In the genomic region with DNA sequence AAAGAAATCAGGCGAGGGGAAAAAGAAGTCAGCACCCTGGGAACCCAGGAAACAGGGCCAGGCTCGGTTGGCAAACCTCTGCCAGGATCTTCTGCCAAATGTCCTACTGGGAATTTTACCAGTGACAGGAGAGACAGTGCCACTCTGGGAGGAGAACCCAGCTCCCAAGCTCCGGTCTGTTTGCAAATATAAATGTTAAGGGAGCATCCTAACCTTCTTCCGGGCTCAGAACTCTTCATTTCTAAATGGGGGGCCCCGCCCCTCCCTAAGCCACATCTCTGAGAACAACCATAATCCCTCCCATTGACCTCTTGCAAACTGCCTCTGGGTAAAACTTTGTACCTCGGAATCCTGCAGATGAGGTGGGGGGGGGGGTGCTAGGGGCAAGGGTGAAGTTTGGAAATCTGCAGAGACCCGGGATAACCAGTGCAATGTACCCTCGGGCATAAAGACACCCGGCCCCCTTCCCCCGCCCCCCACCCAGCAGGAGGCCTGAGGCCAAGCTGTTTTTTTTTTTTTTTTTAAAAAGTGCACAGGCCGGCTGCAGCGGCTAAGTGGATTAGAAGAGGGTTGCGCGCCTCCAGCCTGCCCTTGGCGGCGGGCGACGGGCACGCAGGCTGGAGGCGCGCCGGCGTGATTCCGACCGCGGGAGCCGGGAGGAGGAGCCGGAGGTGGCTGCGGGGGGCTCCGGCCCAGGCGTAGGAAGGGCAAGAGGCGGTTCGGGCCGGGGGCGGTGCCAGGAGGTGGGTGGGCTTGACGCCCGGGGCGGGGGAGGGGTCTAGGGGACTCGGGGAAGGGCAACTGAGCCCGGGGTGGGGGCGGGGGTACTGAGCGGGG, we compare ENCODE assay signal across 8 mouse cellular contexts. TPM values are rescaled to one million over a fixed set of nuclear protein-coding genes. Genes with fewer than 3 reads are reported as not detected.
A peak's percentile ranks its signal among the peaks of the same experiment; 100 is the strongest.
DNase-seq lines count a peak whose midpoint lies in the region; ATAC-seq and TF ChIP-seq lines count a peak whose summit lies in the region.

No protein-coding gene starts in this region.

- 0 out of 2 replicates have a peak, but pooled peaks have one; percentile 21 for TF ChIP-seq CTCF in bone marrow macrophage, adult 2 months (IDR thresholded peaks at IDR 0.05; ENCODE audit: low read depth, low read length)

- H3K9me3 ChIP-seq in erythroblast, embryonic 14.5 days (ENCODE audit: control insufficient read depth, low read length), result no peaks in the 10 kb centered on the region; the same call in 1 of the 2 replicates
- no peaks in the 10 kb centered on the region for H3K9me3 ChIP-seq in heart, embryonic 14.5 days (ENCODE audit: control insufficient read depth, low read length)
- H3K9me3 ChIP-seq in liver, embryonic 15.5 days (replicated peaks), result no peaks in the 10 kb centered on the region
- H3K9me3 ChIP-seq in neural tube, embryonic 11.5 days (ENCODE audit: control insufficient read depth, low read length), result no peaks in the 10 kb centered on the region
- no peaks in the 10 kb centered on the region for H3K9me3 ChIP-seq in stomach, embryonic 15.5 days

- no peak for TF ChIP-seq POLR2A in bone marrow macrophage, adult 2 months (IDR thresholded peaks at IDR 0.05; ENCODE audit: borderline replicate concordance, low read depth, low read length)

- peak overlapping the region; percentile 95 for H3K4me3 ChIP-seq in bone marrow macrophage, adult 2 months (ENCODE audit: insufficient read depth, low read length)
- H3K4me3 ChIP-seq in erythroblast, embryonic 14.5 days (replicated peaks), result peak overlapping the region; percentile 82
- peak overlapping the region; percentile 65 to 75 for H3K4me3 ChIP-seq in heart, embryonic 14.5 days (ENCODE audit: control insufficient read depth in 1 of 2, insufficient read depth in 1 of 2, low read depth in 1 of 2, low read length in 2 of 2)
- peak overlapping the region; percentile 79 for H3K4me3 ChIP-seq in liver, embryonic 15.5 days (replicated peaks)
- peak overlapping the region; percentile 62 for H3K4me3 ChIP-seq in neural tube, embryonic 11.5 days (ENCODE audit: low read depth, low read length)
- peak overlapping the region; percentile 80 for H3K4me3 ChIP-seq in stomach, embryonic 15.5 days (replicated peaks)

- H3K27me3 ChIP-seq in erythroblast, embryonic 14.5 days (ENCODE audit: control insufficient read depth), result peaks cover 43% of the 10 kb centered on the region
- H3K27me3 ChIP-seq in heart, embryonic 14.5 days (ENCODE audit: control insufficient read depth, insufficient read depth, low read length), result no peaks in the 10 kb centered on the region; the same call in 1 of the 2 replicates
- peaks cover 40% of the 10 kb centered on the region for H3K27me3 ChIP-seq in liver, embryonic 15.5 days
- H3K27me3 ChIP-seq in neural tube, embryonic 11.5 days (ENCODE audit: control insufficient read depth, insufficient read depth, low read length), result peaks cover 27% of the 10 kb centered on the region
- H3K27me3 ChIP-seq in stomach, embryonic 15.5 days (replicated peaks), result no peaks in the 10 kb centered on the region

- DNase-seq in CD4-positive, CD25-positive, alpha-beta regulatory T cell, adult 2 months (ENCODE audit: low read depth, low spot score), result peak; percentile 88
- peak; percentile 92 for DNase-seq in kidney, postnatal 10 days
- peak; percentile 90 for DNase-seq in neural tube, embryonic 11.5 days (ENCODE audit: low spot score)

- peaks cover 32% of the 10 kb centered on the region for H3K4me1 ChIP-seq in bone marrow macrophage, adult 2 months (ENCODE audit: control insufficient read depth, insufficient read depth, low read length)
- peaks cover 52% of the 10 kb centered on the region for H3K4me1 ChIP-seq in erythroblast, embryonic 14.5 days (ENCODE audit: control insufficient read depth)
- H3K4me1 ChIP-seq in heart, embryonic 14.5 days (ENCODE audit: control insufficient read depth in 2 of 2, insufficient read depth in 2 of 2, low read length in 2 of 2), result peaks cover 2 to 10% of the 10 kb centered on the region in 2 experiments; a peak in 3 of 4 replicates
- peaks cover 51% of the 10 kb centered on the region for H3K4me1 ChIP-seq in liver, embryonic 15.5 days (replicated peaks)
- H3K4me1 ChIP-seq in neural tube, embryonic 11.5 days (ENCODE audit: control insufficient read depth, insufficient read depth, low read length), result peaks cover 18% of the 10 kb centered on the region
- H3K4me1 ChIP-seq in stomach, embryonic 15.5 days, result peaks cover 36% of the 10 kb centered on the region

- peak overlapping the region; percentile 84 for H3K27ac ChIP-seq in bone marrow macrophage, adult 2 months (ENCODE audit: insufficient read depth, low read depth, low read length)
- peak overlapping the region in 1 of 2 experiments; percentile 45; a peak in 1 of 4 replicates for H3K27ac ChIP-seq in heart, embryonic 14.5 days (replicated peaks in 1 of 2; ENCODE audit: control insufficient read depth in 1 of 2, insufficient read depth in 1 of 2, low read depth in 2 of 2, low read length in 2 of 2)
- peak overlapping the region; percentile 72 for H3K27ac ChIP-seq in liver, embryonic 15.5 days (replicated peaks)
- no peak overlapping the region for H3K27ac ChIP-seq in neural tube, embryonic 11.5 days (ENCODE audit: low read depth, low read length)
- H3K27ac ChIP-seq in stomach, embryonic 15.5 days, result peak overlapping the region; percentile 96

- 3% methylated on average over 40 of the region's 42 CpGs for WGBS in heart, embryonic 14.5 days
- 5% methylated on average over 41 of the region's 42 CpGs for WGBS in liver, embryonic 15.5 days (ENCODE audit: insufficient replicate concordance)
- WGBS in neural tube, embryonic 11.5 days, result 3% methylated on average over 29 of the region's 42 CpGs
- WGBS in stomach, embryonic 15.5 days, result 4% methylated on average over 37 of the region's 42 CpGs

- ATAC-seq in heart, embryonic 14.5 days (ENCODE audit: insufficient number of reproducible peaks, insufficient read depth, low FRiP score, low read depth), result peak; percentile 68
- ATAC-seq in liver, embryonic 15.5 days (ENCODE audit: insufficient read depth), result peak; percentile 71
- peak; percentile 63 for ATAC-seq in neural tube, embryonic 11.5 days (ENCODE audit: insufficient read depth, low FRiP score, low TSS enrichment)
- peak; percentile 68 for ATAC-seq in stomach, embryonic 15.5 days (ENCODE audit: insufficient read depth, low FRiP score, low read depth)

- H3K36me3 ChIP-seq in erythroblast, embryonic 14.5 days (ENCODE audit: control insufficient read depth), result no peaks in the 10 kb centered on the region
- no peaks in the 10 kb centered on the region for H3K36me3 ChIP-seq in heart, embryonic 14.5 days (ENCODE audit: control insufficient read depth, insufficient read depth, low read length)
- no peaks in the 10 kb centered on the region for H3K36me3 ChIP-seq in liver, embryonic 15.5 days (replicated peaks)
- H3K36me3 ChIP-seq in neural tube, embryonic 11.5 days (ENCODE audit: control insufficient read depth, insufficient read depth, low read length), result no peaks in the 10 kb centered on the region
- no peaks in the 10 kb centered on the region for H3K36me3 ChIP-seq in stomach, embryonic 15.5 days

- H3K4me2 ChIP-seq in heart, embryonic 14.5 days (ENCODE audit: low read length), result peak overlapping the region; percentile 99
- H3K4me2 ChIP-seq in liver, embryonic 15.5 days, result peak overlapping the region; percentile 99
- peak overlapping the region; percentile 100 for H3K4me2 ChIP-seq in neural tube, embryonic 11.5 days (ENCODE audit: low read depth)
- peak overlapping the region; percentile 97 for H3K4me2 ChIP-seq in stomach, embryonic 15.5 days

- peak overlapping the region; percentile 80 for H3K9ac ChIP-seq in heart, embryonic 14.5 days (ENCODE audit: low read length)
- H3K9ac ChIP-seq in liver, embryonic 15.5 days, result peak overlapping the region; percentile 75
- no peak overlapping the region for H3K9ac ChIP-seq in neural tube, embryonic 11.5 days (ENCODE audit: low read length)
- H3K9ac ChIP-seq in stomach, embryonic 15.5 days, result 0 out of 2 replicates have a peak overlapping the region, but pooled peaks have one; percentile 13

RNA-seq across cellular contexts. Expression of gene Jade2, which starts 2.3 kb away (rescaled TPM):
- 13.4 and 14.6 TPM in 2 replicates for polyA plus RNA-seq in bone marrow macrophage, adult 2 months (2012; ENCODE audit: insufficient read depth, insufficient read length, missing spikeins)
- 0.18 and 0.19 TPM in 2 replicates for polyA plus RNA-seq in erythroblast, embryonic 14.5 days (2012)
- polyA plus RNA-seq in heart, embryonic 14.5 days (2014; fragmentation: Nextera tagmentation; extraction: Ambion mirVana), result 0.43 and 0.61 TPM in 2 replicates
- polyA plus RNA-seq in liver, embryonic 15.5 days (2015; fragmentation: Nextera tagmentation; extraction: Ambion mirVana), result 0.69 and 0.83 TPM in 2 replicates
- polyA plus RNA-seq in neural tube, embryonic 11.5 days (2014; fragmentation: Nextera tagmentation; extraction: Ambion mirVana), result 0.07 and 0.16 TPM in 2 replicates
- polyA plus RNA-seq in stomach, embryonic 15.5 days (2015; fragmentation: Nextera tagmentation; extraction: Ambion mirVana), result 1.4 and 1.5 TPM in 2 replicates
